Mouse (Mus musculus): ENCODE data around the gene Stac3. TPM values are rescaled to one million over a fixed set of nuclear protein-coding genes. Genes with fewer than 3 reads are reported as not detected.
A peak's percentile ranks its signal among the peaks of the same experiment; 100 is the strongest.

Gene Stac3
- total and polyA plus RNA-seq, 2 experiments from 2014 or later: 0.50 to 1.7 TPM

GRCm38 (mm10) chr10:127517941-127518340 is 16.5 kb downstream of the Stac3 start:
- Histone ChIP-seq H3K27me3 (ENCODE audit: insufficient read depth, low read length) (0 out of 2 replicates have a peak, but pooled peaks cover 10% of the 10 kb centered on the region), H3K4me1 (ENCODE audit: insufficient read depth) (peaks cover 15% of the 10 kb centered on the region; the same call in 1 of the 2 replicates), H3K4me2 (ENCODE audit: low read depth) (no peak overlapping the region), H3K4me3 (ENCODE audit: low read depth, low read length) (no peak overlapping the region), H3K9me3 (ENCODE audit: low read length) (no peaks in the 10 kb centered on the region), H3K36me3 (ENCODE audit: insufficient read depth) (peaks cover 9% of the 10 kb centered on the region), H3K9ac (no peak overlapping the region), H3K27ac (ENCODE audit: low read depth, low read length) (no peak overlapping the region)
- TF ChIP-seq CTCF (IDR thresholded peaks at IDR 0.05; ENCODE audit: low read depth): no peak
- no peak for DNase-seq
- 95% methylated on average over 22 of the region's 22 CpGs for WGBS
- ATAC-seq: no peak

- H3K27ac ChIP-seq (ENCODE audit: low read depth, low read length): no peak overlapping the region
These were observed 17.7 kb downstream of the Stac3 start for GRCm38 (mm10) chr10:127519041-127519701.

DNA sequence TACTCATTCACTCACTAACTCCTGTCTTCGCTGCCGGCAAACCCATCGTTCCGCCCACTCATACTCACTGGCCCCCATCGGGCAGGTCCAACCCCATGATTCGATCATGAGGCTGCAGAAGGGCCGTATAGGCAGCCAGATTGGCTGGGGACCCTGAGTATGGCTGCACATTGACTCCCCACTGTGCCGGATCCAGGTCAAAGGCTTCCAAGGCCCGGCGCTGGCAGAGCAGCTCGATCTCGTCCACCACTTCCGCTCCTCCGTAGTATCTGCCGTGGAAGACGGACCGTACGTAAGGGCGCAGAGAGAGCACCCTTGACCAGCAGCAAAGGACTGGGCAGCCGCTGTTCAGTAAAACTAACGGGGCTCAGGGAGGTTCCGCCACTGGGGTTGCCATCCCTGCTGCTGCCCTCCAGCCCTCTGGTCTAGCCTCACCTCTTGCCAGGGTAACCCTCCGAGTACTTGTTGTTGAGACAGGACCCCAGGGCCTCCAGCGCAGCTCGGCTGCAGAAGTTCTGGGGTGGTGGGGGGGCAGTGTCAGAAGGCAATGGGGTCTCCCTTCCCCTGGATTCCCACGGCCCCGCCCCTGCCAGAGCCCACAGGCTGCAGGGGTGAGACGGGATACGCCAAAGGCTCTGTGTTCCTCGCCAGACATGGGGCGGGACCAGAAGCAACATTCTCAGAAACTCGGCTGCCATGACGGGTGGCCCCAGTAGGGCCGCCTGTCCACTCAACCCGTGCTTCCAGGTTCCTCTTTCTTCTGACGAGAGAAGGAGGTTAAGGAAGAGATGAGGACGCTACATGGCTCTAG is 18.6 kb downstream of the Stac3 start:
- H3K27ac ChIP-seq (ENCODE audit: low read depth, low read length): no peak overlapping the region
- no peak overlapping the region for H3K4me2 ChIP-seq (ENCODE audit: low read depth)
- WGBS: 96% methylated on average over 37 of the region's 37 CpGs
- H3K27me3 ChIP-seq (ENCODE audit: insufficient read depth, low read length): peaks cover 7% of the 10 kb centered on the region
- 0 out of 2 replicates have a peak, but pooled peaks cover 5% of the 10 kb centered on the region for H3K4me1 ChIP-seq (ENCODE audit: insufficient read depth)
- no peak for TF ChIP-seq CTCF (IDR thresholded peaks at IDR 0.05; ENCODE audit: low read depth)
- H3K36me3 ChIP-seq (ENCODE audit: insufficient read depth): peaks cover 9% of the 10 kb centered on the region
- no peak for ATAC-seq
- H3K9ac ChIP-seq: no peak overlapping the region
- H3K4me3 ChIP-seq (ENCODE audit: low read depth, low read length): no peak overlapping the region
- DNase-seq: no peak
- H3K9me3 ChIP-seq (ENCODE audit: low read length): no peaks in the 10 kb centered on the region

More at GRCm38 (mm10) chr10:127519041-127519701, 17.7 kb downstream of the Stac3 start:
- H3K36me3 ChIP-seq (ENCODE audit: insufficient read depth): peaks cover 9% of the 10 kb centered on the region
- DNase-seq (no peak), ATAC-seq (no peak)
- 0 out of 2 replicates have a peak, but pooled peaks cover 5% of the 10 kb centered on the region for H3K4me1 ChIP-seq (ENCODE audit: insufficient read depth)
- H3K4me2 ChIP-seq (ENCODE audit: low read depth): no peak overlapping the region
- H3K9ac ChIP-seq: no peak overlapping the region
- 92% methylated on average over 25 of the region's 26 CpGs for WGBS
- no peak overlapping the region for H3K4me3 ChIP-seq (ENCODE audit: low read depth, low read length)
- no peak for TF ChIP-seq CTCF (IDR thresholded peaks at IDR 0.05; ENCODE audit: low read depth)
- H3K9me3 ChIP-seq (ENCODE audit: low read length): no peaks in the 10 kb centered on the region
- peaks cover 10% of the 10 kb centered on the region; the same call in 1 of the 2 replicates for H3K27me3 ChIP-seq (ENCODE audit: insufficient read depth, low read length)

DNA sequence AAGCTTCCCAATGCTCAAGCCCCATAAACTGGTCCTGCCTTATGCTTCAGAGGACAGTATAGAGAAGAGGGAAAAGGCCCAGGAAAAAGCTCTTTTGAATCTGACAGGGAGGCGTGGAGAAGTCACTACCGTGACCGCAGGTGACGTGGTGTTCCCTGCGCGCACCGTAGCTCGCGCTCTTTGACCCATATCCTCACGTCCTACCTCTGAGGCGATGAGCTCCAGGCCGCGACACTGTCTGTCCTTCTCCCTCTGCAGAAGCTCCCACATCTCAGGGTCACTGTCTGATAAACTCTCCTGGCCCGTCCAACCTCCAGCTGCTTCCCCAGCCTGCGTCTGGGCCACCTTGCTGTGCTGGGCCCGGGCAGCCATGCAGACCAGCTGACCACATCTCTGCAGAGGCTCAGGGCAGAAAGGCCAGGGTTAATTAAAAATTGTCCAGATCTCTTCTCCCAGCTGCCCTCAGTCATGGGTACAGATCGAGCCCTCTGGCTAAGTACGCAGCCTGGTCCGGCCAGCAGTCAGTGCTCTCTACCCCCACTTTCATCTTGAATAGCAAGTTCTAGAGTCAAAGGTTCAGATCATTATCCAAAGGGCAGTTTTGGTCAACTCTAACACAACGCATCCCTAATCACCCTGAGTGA is 19.4 kb downstream of the Stac3 start:
- no peak for TF ChIP-seq CTCF (IDR thresholded peaks at IDR 0.05; ENCODE audit: low read depth)
- Histone ChIP-seq H3K4me3 (ENCODE audit: low read depth, low read length) (no peak overlapping the region), H3K36me3 (ENCODE audit: insufficient read depth) (peaks cover 9% of the 10 kb centered on the region), H3K27ac (ENCODE audit: low read depth, low read length) (no peak overlapping the region), H3K9me3 (ENCODE audit: low read length) (no peaks in the 10 kb centered on the region), H3K27me3 (ENCODE audit: insufficient read depth, low read length) (peaks cover 13% of the 10 kb centered on the region), H3K9ac (no peak overlapping the region; the same call in 1 of the 2 replicates), H3K4me1 (ENCODE audit: insufficient read depth) (0 out of 2 replicates have a peak, but pooled peaks cover 5% of the 10 kb centered on the region), H3K4me2 (ENCODE audit: low read depth) (no peak overlapping the region)
- 92% methylated on average over 20 of the region's 20 CpGs for WGBS
- no peak for ATAC-seq
- DNase-seq: no peak

GRCm38 (mm10) chr10:127521611-127522080 is 20.2 kb downstream of the Stac3 start:
- Histone ChIP-seq H3K27me3 (ENCODE audit: insufficient read depth, low read length) (peaks cover 15% of the 10 kb centered on the region), H3K27ac (ENCODE audit: low read depth, low read length) (no peak overlapping the region), H3K4me3 (ENCODE audit: low read depth, low read length) (peak overlapping the region; percentile 55), H3K9ac (peak overlapping the region; percentile 49), H3K36me3 (ENCODE audit: insufficient read depth) (peaks cover 9% of the 10 kb centered on the region), H3K9me3 (ENCODE audit: low read length) (no peaks in the 10 kb centered on the region), H3K4me2 (ENCODE audit: low read depth) (peak overlapping the region; percentile 88), H3K4me1 (ENCODE audit: insufficient read depth) (peaks cover 10% of the 10 kb centered on the region; the same call in 1 of the 2 replicates)
- WGBS: 11% methylated on average over 12 of the region's 12 CpGs
- ATAC-seq (peak; percentile 5; the same call in 1 of the 2 replicates), DNase-seq (no peak)
- TF ChIP-seq CTCF (IDR thresholded peaks at IDR 0.05; ENCODE audit: low read depth): no peak

- H3K9ac ChIP-seq: peak within 1 kb of the TSS; percentile 49
- H3K27me3 ChIP-seq (ENCODE audit: insufficient read depth, low read length): peaks cover 20% of the 10 kb centered on the region
- peak within 1 kb of the TSS; percentile 55 for H3K4me3 ChIP-seq (ENCODE audit: low read depth, low read length)
- DNase-seq (peak; percentile 97), ATAC-seq (peak; percentile 79)
- peaks cover 10% of the 10 kb centered on the region; the same call in 1 of the 2 replicates for H3K4me1 ChIP-seq (ENCODE audit: insufficient read depth)
- H3K9me3 ChIP-seq (ENCODE audit: low read length): no peaks in the 10 kb centered on the region
- peak within 1 kb of the TSS; percentile 88 for H3K4me2 ChIP-seq (ENCODE audit: low read depth)
- no peak for TF ChIP-seq CTCF (IDR thresholded peaks at IDR 0.05; ENCODE audit: low read depth)
- H3K36me3 ChIP-seq (ENCODE audit: insufficient read depth): peaks cover 9% of the 10 kb centered on the region
- H3K27ac ChIP-seq (ENCODE audit: low read depth, low read length): no peak within 1 kb of the TSS
- WGBS: under 1% methylated on average over 21 of the region's 21 CpGs
These were observed 20.6 kb downstream of the Stac3 start, which contains the start of gene Shmt2 for GRCm38 (mm10) chr10:127522088-127522581. Gene Shmt2 (minus strand): TSS chr10:127522444.

Data from forebrain, postnatal 0 days (tissue).